Mouse (Mus musculus) ES-E14 (cell line): ENCODE data around the gene Emp1. TPM values are rescaled to one million over a fixed set of nuclear protein-coding genes. Genes with fewer than 3 reads are reported as not detected.

ENCODE experiments used
- DNase-seq: peaks from one replicate; pipeline ENCODE4 v3.0.0-alpha.2; 2013; ENCODE audit warnings: low read depth, low spot score
- H3K27ac ChIP-seq: 2 replicates; pipeline ENCODE4 v1.5.1; 2012; ENCODE audit warnings: low read depth, mild to moderate bottlenecking, low read length, moderate library complexity, mixed read lengths; ENCODE audit not compliant: poor library complexity, insufficient read depth, severe bottlenecking
- H3K36me3 ChIP-seq: 2 replicates; pipeline ENCODE4 v1.6.1; 2012; ENCODE audit warnings: mild to moderate bottlenecking, low read length, moderate library complexity, mixed read lengths; ENCODE audit not compliant: control insufficient read depth, poor library complexity, insufficient read depth, severe bottlenecking
- H3K4me1 ChIP-seq, 2 experiments: fragments of 150-350 bp in 1 of 2; sonication (generic) in 1 of 2; 2 replicates each; pipeline ENCODE4 v1.6.1; 2012; ENCODE audit warnings: low read length in 2 of 2, mild to moderate bottlenecking in 1 of 2, mixed read lengths in 1 of 2; ENCODE audit not compliant: control insufficient read depth in 2 of 2, insufficient read depth in 2 of 2, poor library complexity in 1 of 2
- H3K4me3 ChIP-seq, 2 experiments: fragments of 150-350 bp in 1 of 2; sonication (generic) in 1 of 2; 2 replicates each; pipeline ENCODE4 v1.5.1; 2012; ENCODE audit warnings: low read length in 2 of 2, low read depth in 1 of 2, mild to moderate bottlenecking in 1 of 2, mixed read lengths in 1 of 2; ENCODE audit not compliant: insufficient read depth in 1 of 2, poor library complexity in 1 of 2, severe bottlenecking in 1 of 2
- H3K9ac ChIP-seq: 2 replicates; pipeline ENCODE4 v1.6.1; 2012; ENCODE audit warnings: low read depth, mild to moderate bottlenecking, low read length, mixed read lengths; ENCODE audit not compliant: poor library complexity, insufficient read depth, severe bottlenecking
- H3K9me3 ChIP-seq: fragments of 150-350 bp; sonication (generic); 2 replicates; pipeline ENCODE4 v1.6.1; 2012; ENCODE audit warnings: low read depth, mild to moderate bottlenecking, low read length; ENCODE audit not compliant: control insufficient read depth, insufficient read depth
- CHD2 ChIP-seq: IDR thresholded peaks from 2 replicates; pipeline ENCODE4 v1.6.1; 2014; ENCODE audit warnings: mild to moderate bottlenecking, low read depth, low read length, inconsistent platforms
- HCFC1 ChIP-seq: IDR thresholded peaks from 2 replicates; pipeline ENCODE4 v1.6.1; 2012; ENCODE audit warnings: low read length, inconsistent platforms, borderline replicate concordance; ENCODE audit not compliant: insufficient read depth
- MAFK ChIP-seq: IDR thresholded peaks from 2 replicates; pipeline ENCODE4 v1.6.1; 2014; ENCODE audit warnings: mild to moderate bottlenecking, low read depth, low read length, inconsistent platforms; ENCODE audit not compliant: insufficient read depth
- ZC3H11A ChIP-seq: IDR thresholded peaks from 2 replicates; pipeline ENCODE4 v1.6.1; 2012; ENCODE audit warnings: low read depth, mild to moderate bottlenecking, inconsistent platforms, low read length, borderline replicate concordance
- ZNF384 ChIP-seq: IDR thresholded peaks from 2 replicates; pipeline ENCODE4 v1.6.1; 2012; ENCODE audit warnings: low read depth, low read length, inconsistent platforms
- in situ Hi-C, 2 experiments: fragments of 600-800 bp; cut with MboI; formaldehyde crosslinking; loops; one replicate each; pipeline ENCODE4 v1.15.1; 2025; ENCODE audit warnings: low sequenced_read_pairs in 2 of 2, inconsistent platforms in 1 of 2; ENCODE audit not compliant: unreplicated experiment in 2 of 2
- total RNA-seq: library from RNA; depleted of rRNA; stranded (reverse); fragments of 300-350 nt; gene quantifications from 2 replicates; pipeline ENCODE4 v1.2.3, GENCODE M21; 2012

Gene Emp1
- total RNA-seq, 1 experiment: 61.3 TPM

- H3K4me3 ChIP-seq: no peak overlapping the region
Measured at GRCm38 (mm10) chr6:135354953-135355352, 7.4 kb upstream of the Emp1 start.

GRCm38 (mm10) chr6:135360331-135360730, 2.0 kb upstream of the Emp1 start:
- Histone ChIP-seq H3K9me3 (no peaks in the 10 kb centered on the region), H3K4me1 (peaks cover 6 to 10% of the 10 kb centered on the region in 2 experiments; a peak in 3 of 4 replicates), H3K9ac (no peak overlapping the region), H3K36me3 (no peaks in the 10 kb centered on the region), H3K4me3 (no peak overlapping the region), H3K27ac (no peak overlapping the region)
- DNase-seq: no peak
- no peak for TF ChIP-seq ZC3H11A
- in situ Hi-C loops: no loop called here

More at GRCm38 (mm10) chr6:135354953-135355352, 7.4 kb upstream of the Emp1 start:
- H3K9me3 ChIP-seq: no peaks in the 10 kb centered on the region
- H3K27ac ChIP-seq: no peak overlapping the region
- in situ Hi-C loops: no loop called here
- peaks cover under 1 to 5% of the 10 kb centered on the region in 2 experiments; a peak in 2 of 4 replicates for H3K4me1 ChIP-seq
- no peak for DNase-seq
- no peaks in the 10 kb centered on the region for H3K36me3 ChIP-seq
- no peak overlapping the region for H3K9ac ChIP-seq
- TF ChIP-seq HCFC1: no peak
- no peak for TF ChIP-seq MAFK
- TF ChIP-seq ZC3H11A: no peak
- TF ChIP-seq CHD2: no peak

GRCm38 (mm10) chr6:135362098-135362458, 267 bp upstream of the Emp1 start:
- no peak overlapping the region for H3K4me3 ChIP-seq
- in situ Hi-C loops: no loop called here
- no peak for DNase-seq
- TF ChIP-seq ZC3H11A (no peak), HCFC1 (no peak), MAFK (no peak), CHD2 (no peak), ZNF384 (no peak)
- H3K9ac ChIP-seq: no peak overlapping the region
- no peak overlapping the region for H3K27ac ChIP-seq
- H3K4me1 ChIP-seq: peaks cover 6 to 10% of the 10 kb centered on the region in 2 experiments; a peak in 3 of 4 replicates
- no peaks in the 10 kb centered on the region for H3K36me3 ChIP-seq
- no peaks in the 10 kb centered on the region for H3K9me3 ChIP-seq

- in situ Hi-C loops: no loop called here
- peaks cover 8 to 10% of the 10 kb centered on the region in 2 experiments; a peak in 3 of 4 replicates for H3K4me1 ChIP-seq
- no peaks in the 10 kb centered on the region for H3K36me3 ChIP-seq
- no peak overlapping the region for H3K27ac ChIP-seq
- H3K9me3 ChIP-seq: no peaks in the 10 kb centered on the region
- H3K4me3 ChIP-seq: peak overlapping the region; percentile 25 to 31; a peak in 3 of 4 replicates
- no peak for DNase-seq
- TF ChIP-seq HCFC1 (no peak), ZC3H11A (no peak), ZNF384 (no peak), CHD2 (no peak), MAFK (no peak)
- H3K9ac ChIP-seq: no peak overlapping the region
Measured at GRCm38 (mm10) chr6:135363344-135364040, 1.1 kb downstream of the Emp1 start.

GRCm38 (mm10) chr6:135364041-135364745, 1.8 kb downstream of the Emp1 start:
- Histone ChIP-seq H3K4me3 (peak overlapping the region in 1 of 2 experiments; percentile 31; a peak in 2 of 4 replicates), H3K27ac (no peak overlapping the region), H3K4me1 (peaks cover 8 to 10% of the 10 kb centered on the region in 2 experiments; a peak in 3 of 4 replicates), H3K9me3 (no peaks in the 10 kb centered on the region), H3K9ac (no peak overlapping the region), H3K36me3 (no peaks in the 10 kb centered on the region)
- peak; percentile 53; the same call in 1 of the 2 replicates for TF ChIP-seq ZNF384
- no peak for TF ChIP-seq ZC3H11A
- TF ChIP-seq CHD2: no peak
- no peak for DNase-seq
- in situ Hi-C loops: no loop called here
